Mouse (Mus musculus) C2C12 (cell line): ENCODE results near the gene Ccpg1os.

Experiments used
- CTCF ChIP-seq: IDR thresholded peaks from one replicate; pipeline ENCODE4 v1.5.1; 2011; ENCODE audit not compliant: control insufficient read depth, insufficient read depth, insufficient read length
- MAX ChIP-seq: IDR thresholded peaks from one replicate; pipeline ENCODE4 v1.6.1; 2011; ENCODE audit warnings: mild to moderate bottlenecking, control low read depth
- MYOD1 ChIP-seq: IDR thresholded peaks from one replicate; pipeline ENCODE4 v1.6.1; 2011; ENCODE audit warnings: low read depth; ENCODE audit not compliant: control insufficient read depth, insufficient read length
- USF1 ChIP-seq: IDR thresholded peaks from one replicate; pipeline ENCODE4 v1.6.1; 2011; ENCODE audit warnings: low read depth, mild to moderate bottlenecking, control low read depth, moderate library complexity

GRCm38 (mm10) chr9:72992576-72992975 lies 7.4 kb upstream of the Ccpg1os start:
- TF ChIP-seq CTCF (no peak), MYOD1 (no peak), MAX (no peak), USF1 (no peak)
